Mouse (Mus musculus) mouse embryonic stem cell (cell line): ENCODE results near the gene Smcr8.
"Not testable (repeated sequence)": the region's sequence is repeated elsewhere in the genome, so short reads cannot be mapped to it uniquely, and the experiment has no call there.

Experiments used
- in situ Hi-C, 2 experiments: fragments of 300-500 bp; cut with MboI; formaldehyde crosslinking; loops; 1 replicate in 1 of 2; 3 replicates in 1 of 2; pipeline ENCODE4 v1.14.3; 2019 to 2020; ENCODE audit warnings: low sequenced_read_pairs in 2 of 2, low pct_unique_long_range_greater_than_20kb in 1 of 2, mixed read lengths in 1 of 2; ENCODE audit not compliant: unreplicated experiment in 1 of 2

The Smcr8 gene

GRCm38 (mm10) chr11:60776107-60776828, 1.1 kb upstream of the Smcr8 start:
- in situ Hi-C loops, result no loop called here

- in situ Hi-C loops, result no loop called here
Observed at GRCm38 (mm10) chr11:60777801-60778370, 562 bp downstream of the Smcr8 start.

- in situ Hi-C loops, result no loop called here
Observed at GRCm38 (mm10) chr11:60779673-60780189, 2.4 kb downstream of the Smcr8 start.

- in situ Hi-C loops, result no loop called here
Observed at GRCm38 (mm10) chr11:60784179-60784922, 7.0 kb downstream of the Smcr8 start.

GRCm38 (mm10) chr11:60787595-60787994, 10.3 kb downstream of the Smcr8 start:
- in situ Hi-C loops, result no loop called here

- in situ Hi-C loops, result no loop called here
Observed at GRCm38 (mm10) chr11:60790472-60790871, 13.1 kb downstream of the Smcr8 start.

GRCm38 (mm10) chr11:60796342-60796741, 19.0 kb downstream of the Smcr8 start:
- in situ Hi-C loops, result no loop called here

- in situ Hi-C loops, result no loop called here
Observed at GRCm38 (mm10) chr11:60799977-60800376, 22.7 kb downstream of the Smcr8 start.

GRCm38 (mm10) chr11:60800892-60801291, 23.6 kb downstream of the Smcr8 start:
- in situ Hi-C loops, result no loop called here

GRCm38 (mm10) chr11:60808286-60809070, 31.2 kb downstream of the Smcr8 start:
- in situ Hi-C loops, result no loop called here

GRCm38 (mm10) chr11:60809546-60809945, 32.2 kb downstream of the Smcr8 start:
- in situ Hi-C loops, result no loop called here

- in situ Hi-C loops, result no loop called here
Observed at GRCm38 (mm10) chr11:60810046-60810965, 33.0 kb downstream of the Smcr8 start.

GRCm38 (mm10) chr11:60811054-60811460, 33.7 kb downstream of the Smcr8 start:
- in situ Hi-C loops, result no loop called here

- in situ Hi-C loops, result not testable (repeated sequence)
Observed at GRCm38 (mm10) chr11:60811618-60812017, 34.3 kb downstream of the Smcr8 start, which contains the start of gene Shmt1. TSS of gene Shmt1 (minus strand) at chr11:60811718.

- in situ Hi-C loops, result no loop called here
Observed at GRCm38 (mm10) chr11:60816398-60816797, 39.1 kb downstream of the Smcr8 start.

GRCm38 (mm10) chr11:60823771-60824170, 46.4 kb downstream of the Smcr8 start:
- in situ Hi-C loops, result no loop called here

- in situ Hi-C loops, result no loop called here
Observed at GRCm38 (mm10) chr11:60825191-60825590, 47.9 kb downstream of the Smcr8 start.

- in situ Hi-C loops, result no loop called here
Observed at GRCm38 (mm10) chr11:60826700-60827099, 49.4 kb downstream of the Smcr8 start.
